Mouse (Mus musculus): ENCODE measurements around the gene Mrpl10. TPM values are rescaled to one million over a fixed set of nuclear protein-coding genes. Genes with fewer than 3 reads are reported as not detected.
A peak's percentile ranks its signal among the peaks of the same experiment; 100 is the strongest.

Gene Mrpl10
- polyA plus RNA-seq (2014; fragmentation: Nextera tagmentation; extraction: Ambion mirVana) = 71.0 and 72.2 TPM in 2 replicates

GRCm38 (mm10) chr11:97041022-97041899, at the start of gene Mrpl10, which contains the start of gene Lrrc46:
Mrpl10 (plus strand) TSS chr11:97041560.
Lrrc46 (minus strand) TSS chr11:97041407.
- H3K27ac ChIP-seq (ENCODE audit: low read depth, low read length) = peak within 1 kb of the TSS; percentile 16; the same call in 1 of the 2 replicates
- H3K4me3 ChIP-seq (ENCODE audit: low read depth, low read length) = peak within 1 kb of the TSS; percentile 82
- WGBS = under 1% methylated on average over 48 of the region's 48 CpGs
- H3K4me1 ChIP-seq (ENCODE audit: control insufficient read depth, insufficient read depth, low read length) = peaks cover 10% of the 10 kb centered on the region; the same call in 1 of the 2 replicates
- ATAC-seq (ENCODE audit: low FRiP score) (peak; percentile 96), DNase-seq (ENCODE audit: low spot score, missing footprints) (peak; percentile 99)
- H3K36me3 ChIP-seq (ENCODE audit: control insufficient read depth, insufficient read depth, low read length) = 0 out of 2 replicates have a peak, but pooled peaks cover 2% of the 10 kb centered on the region
- peak within 1 kb of the TSS; percentile 86 for H3K9ac ChIP-seq (ENCODE audit: low read length)
- H3K4me2 ChIP-seq = peak within 1 kb of the TSS; percentile 65
- H3K27me3 ChIP-seq (ENCODE audit: control insufficient read depth, insufficient read depth, low read length) = no peaks in the 10 kb centered on the region
- no peaks in the 10 kb centered on the region for H3K9me3 ChIP-seq (ENCODE audit: control insufficient read depth, low read length)

GRCm38 (mm10) chr11:96992722-96993311, 48.5 kb upstream of the Mrpl10 start:
- H3K27me3 ChIP-seq (ENCODE audit: control insufficient read depth, insufficient read depth, low read length) = peaks cover 7% of the 10 kb centered on the region
- H3K4me3 ChIP-seq (ENCODE audit: low read depth, low read length) = no peak overlapping the region
- no peak overlapping the region for H3K4me2 ChIP-seq
- no peak overlapping the region for H3K27ac ChIP-seq (ENCODE audit: low read depth, low read length)
- H3K9ac ChIP-seq (ENCODE audit: low read length) = no peak overlapping the region
- WGBS = 51% methylated on average over 8 of the region's 8 CpGs
- peaks cover 20% of the 10 kb centered on the region for H3K4me1 ChIP-seq (ENCODE audit: control insufficient read depth, insufficient read depth, low read length)
- no peak for ATAC-seq (ENCODE audit: low FRiP score)
- H3K36me3 ChIP-seq (ENCODE audit: control insufficient read depth, insufficient read depth, low read length) = no peaks in the 10 kb centered on the region
- no peak for DNase-seq (ENCODE audit: low spot score, missing footprints)
- no peaks in the 10 kb centered on the region for H3K9me3 ChIP-seq (ENCODE audit: control insufficient read depth, low read length)

GRCm38 (mm10) chr11:96995031-96995430, 46.3 kb upstream of the Mrpl10 start:
- no peaks in the 10 kb centered on the region for H3K36me3 ChIP-seq (ENCODE audit: control insufficient read depth, insufficient read depth, low read length)
- H3K9me3 ChIP-seq (ENCODE audit: control insufficient read depth, low read length) = no peaks in the 10 kb centered on the region
- no peak overlapping the region for H3K27ac ChIP-seq (ENCODE audit: low read depth, low read length)
- H3K27me3 ChIP-seq (ENCODE audit: control insufficient read depth, insufficient read depth, low read length) = peaks cover 4% of the 10 kb centered on the region; the same call in 1 of the 2 replicates
- H3K4me1 ChIP-seq (ENCODE audit: control insufficient read depth, insufficient read depth, low read length) = peaks cover 14% of the 10 kb centered on the region
- ATAC-seq (ENCODE audit: low FRiP score) (no peak), DNase-seq (ENCODE audit: low spot score, missing footprints) (no peak)
- no peak overlapping the region for H3K4me2 ChIP-seq
- WGBS = 25% methylated on average over 5 of the region's 5 CpGs
- H3K4me3 ChIP-seq (ENCODE audit: low read depth, low read length) = no peak overlapping the region
- no peak overlapping the region for H3K9ac ChIP-seq (ENCODE audit: low read length)

GRCm38 (mm10) chr11:96995836-96996772, 45.3 kb upstream of the Mrpl10 start:
- DNase-seq (ENCODE audit: low spot score, missing footprints) (peak; percentile 81), ATAC-seq (ENCODE audit: low FRiP score) (no peak)
- H3K27me3 ChIP-seq (ENCODE audit: control insufficient read depth, insufficient read depth, low read length) = peaks cover 4% of the 10 kb centered on the region; the same call in 1 of the 2 replicates
- no peaks in the 10 kb centered on the region for H3K9me3 ChIP-seq (ENCODE audit: control insufficient read depth, low read length)
- no peak overlapping the region for H3K9ac ChIP-seq (ENCODE audit: low read length)
- no peak overlapping the region for H3K4me2 ChIP-seq
- 75% methylated on average over 15 of the region's 15 CpGs for WGBS
- H3K4me3 ChIP-seq (ENCODE audit: low read depth, low read length) = no peak overlapping the region
- H3K4me1 ChIP-seq (ENCODE audit: control insufficient read depth, insufficient read depth, low read length) = peaks cover 17% of the 10 kb centered on the region
- no peaks in the 10 kb centered on the region for H3K36me3 ChIP-seq (ENCODE audit: control insufficient read depth, insufficient read depth, low read length)
- H3K27ac ChIP-seq (ENCODE audit: low read depth, low read length) = no peak overlapping the region

- H3K27ac ChIP-seq (ENCODE audit: low read depth, low read length) = peak overlapping the region; percentile 35; the same call in 1 of the 2 replicates
- H3K27me3 ChIP-seq (ENCODE audit: control insufficient read depth, insufficient read depth, low read length) = peaks cover 4% of the 10 kb centered on the region; the same call in 1 of the 2 replicates
- peaks cover 17% of the 10 kb centered on the region for H3K4me1 ChIP-seq (ENCODE audit: control insufficient read depth, insufficient read depth, low read length)
Measured at GRCm38 (mm10) chr11:96996773-96997379, 44.5 kb upstream of the Mrpl10 start.

GRCm38 (mm10) chr11:96997380-96997956, 43.9 kb upstream of the Mrpl10 start:
- WGBS = 1% methylated on average over 30 of the region's 30 CpGs
- Histone ChIP-seq H3K4me1 (ENCODE audit: control insufficient read depth, insufficient read depth, low read length) (peaks cover 17% of the 10 kb centered on the region), H3K4me2 (peak overlapping the region; percentile 63), H3K36me3 (ENCODE audit: control insufficient read depth, insufficient read depth, low read length) (no peaks in the 10 kb centered on the region), H3K9me3 (ENCODE audit: control insufficient read depth, low read length) (no peaks in the 10 kb centered on the region), H3K27me3 (ENCODE audit: control insufficient read depth, insufficient read depth, low read length) (peaks cover 4% of the 10 kb centered on the region; the same call in 1 of the 2 replicates), H3K9ac (ENCODE audit: low read length) (peak overlapping the region; percentile 77), H3K27ac (ENCODE audit: low read depth, low read length) (peak overlapping the region; percentile 35; the same call in 1 of the 2 replicates), H3K4me3 (ENCODE audit: low read depth, low read length) (peak overlapping the region; percentile 30)
- ATAC-seq (ENCODE audit: low FRiP score) (peak; percentile 73), DNase-seq (ENCODE audit: low spot score, missing footprints) (peak; percentile 95)

More at GRCm38 (mm10) chr11:96996773-96997379, 44.5 kb upstream of the Mrpl10 start:
- peak overlapping the region; percentile 77 for H3K9ac ChIP-seq (ENCODE audit: low read length)
- no peak for DNase-seq (ENCODE audit: low spot score, missing footprints)
- ATAC-seq (ENCODE audit: low FRiP score) = peak; percentile 40
- H3K36me3 ChIP-seq (ENCODE audit: control insufficient read depth, insufficient read depth, low read length) = no peaks in the 10 kb centered on the region
- H3K4me2 ChIP-seq = peak overlapping the region; percentile 63
- peak overlapping the region; percentile 30 for H3K4me3 ChIP-seq (ENCODE audit: low read depth, low read length)
- no peaks in the 10 kb centered on the region for H3K9me3 ChIP-seq (ENCODE audit: control insufficient read depth, low read length)
- 6% methylated on average over 17 of the region's 17 CpGs for WGBS

GRCm38 (mm10) chr11:97003170-97003569, 38.2 kb upstream of the Mrpl10 start:
- Histone ChIP-seq H3K9ac (ENCODE audit: low read length) (no peak overlapping the region), H3K9me3 (ENCODE audit: control insufficient read depth, low read length) (no peaks in the 10 kb centered on the region), H3K4me3 (ENCODE audit: low read depth, low read length) (no peak overlapping the region), H3K36me3 (ENCODE audit: control insufficient read depth, insufficient read depth, low read length) (no peaks in the 10 kb centered on the region), H3K27me3 (ENCODE audit: control insufficient read depth, insufficient read depth, low read length) (no peaks in the 10 kb centered on the region; the same call in 1 of the 2 replicates), H3K4me1 (ENCODE audit: control insufficient read depth, insufficient read depth, low read length) (0 out of 2 replicates have a peak, but pooled peaks cover 3% of the 10 kb centered on the region), H3K4me2 (no peak overlapping the region), H3K27ac (ENCODE audit: low read depth, low read length) (no peak overlapping the region)
- DNase-seq (ENCODE audit: low spot score, missing footprints) = peak; percentile 86
- no peak for ATAC-seq (ENCODE audit: low FRiP score)
- 35% methylated on average over 5 of the region's 5 CpGs for WGBS

Data from midbrain, embryonic 11.5 days (tissue).